Mouse (Mus musculus) ES-E14 (cell line): Measurements from ENCODE around the gene Slc25a33.

Experiments
- MAFK ChIP-seq: IDR thresholded peaks from 2 replicates; pipeline ENCODE4 v1.6.1; 2014; ENCODE audit warnings: mild to moderate bottlenecking, low read depth, low read length, inconsistent platforms; ENCODE audit not compliant: insufficient read depth
- ZNF384 ChIP-seq: IDR thresholded peaks from 2 replicates; pipeline ENCODE4 v1.6.1; 2012; ENCODE audit warnings: low read depth, low read length, inconsistent platforms

DNA sequence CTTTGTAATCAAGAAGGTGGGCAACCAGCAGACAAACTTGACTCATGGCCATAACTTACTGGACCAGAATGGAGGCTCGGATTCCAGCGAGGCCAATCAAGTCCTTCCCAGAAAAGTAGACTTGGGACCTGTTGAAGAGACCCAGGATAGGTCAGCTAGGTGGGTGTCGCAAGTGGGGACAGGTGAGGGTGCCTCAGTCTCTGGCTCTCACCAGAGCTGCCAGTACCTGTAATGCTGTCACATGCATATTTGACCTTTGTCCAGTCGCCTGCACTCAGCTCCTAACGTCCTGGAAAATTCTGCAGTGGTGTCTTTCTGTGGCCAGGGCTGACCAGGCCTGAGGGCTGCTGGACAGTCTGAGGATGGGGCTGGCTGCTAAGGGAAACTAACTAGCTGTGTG, 62.6 kb downstream of the Slc25a33 start:
- TF ChIP-seq ZNF384 = no peak
- TF ChIP-seq MAFK = no peak
